Mouse (Mus musculus): ENCODE results near the gene Defb48.

Defb48 gene

GRCm38 (mm10) chr14:62984410-62984809 lies at the start of gene Defb48:
Defb48 (minus strand) TSS chr14:62984510.
- no peak for DNase-seq (ENCODE audit: low spot score)

- no peak for DNase-seq (ENCODE audit: low spot score)
These were observed 36.3 kb upstream of the Defb48 start for GRCm38 (mm10) chr14:63020524-63021156.

GRCm38 (mm10) chr14:63014667-63015066 lies 30.4 kb upstream of the Defb48 start:
- DNase-seq (ENCODE audit: low spot score), result no peak

GRCm38 (mm10) chr14:63013082-63013481 lies 28.8 kb upstream of the Defb48 start:
- DNase-seq (ENCODE audit: low spot score), result no peak

GRCm38 (mm10) chr14:63011471-63011870 lies 27.2 kb upstream of the Defb48 start, which contains the start of gene Defb43:
Defb43 (plus strand) TSS chr14:63011771.
- DNase-seq (ENCODE audit: low spot score), result no peak

- no peak for DNase-seq (ENCODE audit: low spot score)
These were observed 18.3 kb upstream of the Defb48 start for GRCm38 (mm10) chr14:63002588-63002987.

- no peak for DNase-seq (ENCODE audit: low spot score)
These were observed 14.7 kb upstream of the Defb48 start for GRCm38 (mm10) chr14:62998977-62999376.

- DNase-seq (ENCODE audit: low spot score), result no peak
These were observed 13.5 kb upstream of the Defb48 start, which contains the start of gene Defb47 for GRCm38 (mm10) chr14:62997777-62998176. Defb47 (plus strand) TSS chr14:62998077.

- no peak for DNase-seq (ENCODE audit: low spot score)
These were observed 7.7 kb upstream of the Defb48 start for GRCm38 (mm10) chr14:62991849-62992510.

GRCm38 (mm10) chr14:62991271-62991670 lies 7.0 kb upstream of the Defb48 start:
- DNase-seq (ENCODE audit: low spot score), result no peak

- no peak for DNase-seq (ENCODE audit: low spot score)
These were observed 4.5 kb downstream of the Defb48 start for GRCm38 (mm10) chr14:62979815-62980214.

GRCm38 (mm10) chr14:62975046-62975445 lies 9.3 kb downstream of the Defb48 start:
- DNase-seq (ENCODE audit: low spot score), result peak; percentile 55

GRCm38 (mm10) chr14:62965811-62966520 lies 18.3 kb downstream of the Defb48 start:
- peak; percentile 37 for DNase-seq (ENCODE audit: low spot score)

GRCm38 (mm10) chr14:62965342-62965741 lies 19.0 kb downstream of the Defb48 start:
- DNase-seq (ENCODE audit: low spot score), result no peak

- DNase-seq (ENCODE audit: low spot score), result no peak
These were observed 20.7 kb downstream of the Defb48 start for GRCm38 (mm10) chr14:62963632-62964031.

- DNase-seq (ENCODE audit: low spot score), result no peak
These were observed 28.2 kb downstream of the Defb48 start for GRCm38 (mm10) chr14:62956091-62956490.

- DNase-seq (ENCODE audit: low spot score), result no peak
These were observed 37.5 kb downstream of the Defb48 start for GRCm38 (mm10) chr14:62946794-62947193.

GRCm38 (mm10) chr14:62940383-62941074 lies 43.8 kb downstream of the Defb48 start:
- peak; percentile 85 for DNase-seq (ENCODE audit: low spot score)

- DNase-seq (ENCODE audit: low spot score), result no peak
These were observed 44.9 kb downstream of the Defb48 start for GRCm38 (mm10) chr14:62939435-62939834.

GRCm38 (mm10) chr14:62937675-62938074 lies 46.6 kb downstream of the Defb48 start:
- no peak for DNase-seq (ENCODE audit: low spot score)

GRCm38 (mm10) chr14:62936631-62937380 lies 47.5 kb downstream of the Defb48 start:
- DNase-seq (ENCODE audit: low spot score), result no peak

- DNase-seq (ENCODE audit: low spot score), result no peak
These were observed 48.9 kb downstream of the Defb48 start for GRCm38 (mm10) chr14:62935361-62935760.
